Mouse (Mus musculus): ENCODE measurements around the gene Rab8b. TPM values are rescaled to one million over a fixed set of nuclear protein-coding genes. Genes with fewer than 3 reads are reported as not detected.

Rab8b gene
- total RNA-seq, 2 experiments from 2014 or later, result 104 to 121 TPM

Other genes starting within 250 kb of the Rab8b start
- gene Car12, start 206.0 kb downstream of the Rab8b start, total RNA-seq (2015; ENCODE audit: low replicate concordance), result not detected in 2 replicates
- gene Car12, start 206.0 kb downstream of the Rab8b start, total RNA-seq (2017; ENCODE audit: low replicate concordance), result not detected in 2 replicates
- 2.1 and 2.5 TPM in 2 replicates for gene Aph1b, start 124.2 kb downstream of the Rab8b start, total RNA-seq (2015; ENCODE audit: low replicate concordance)
- gene Aph1b, start 124.2 kb downstream of the Rab8b start, total RNA-seq (2017; ENCODE audit: low replicate concordance), result 0.61 and 0.77 TPM in 2 replicates
- gene Gm10647, start 122.6 kb downstream of the Rab8b start, total RNA-seq (2015; ENCODE audit: low replicate concordance), result not detected in 2 replicates
- gene Gm10647, start 122.6 kb downstream of the Rab8b start, total RNA-seq (2017; ENCODE audit: low replicate concordance), result not detected in 2 replicates
- 1.7 and 11.5 TPM in 2 replicates for gene Aph1c, start 85.0 kb downstream of the Rab8b start, total RNA-seq (2015; ENCODE audit: low replicate concordance)
- 3.0 TPM in 1 of 2 replicates, not detected in the other for gene Aph1c, start 85.0 kb downstream of the Rab8b start, total RNA-seq (2017; ENCODE audit: low replicate concordance)
- 98.9 and 165 TPM in 2 replicates for gene Rps27l, start 26.4 kb upstream of the Rab8b start, total RNA-seq (2015; ENCODE audit: low replicate concordance)
- 37.9 and 53.8 TPM in 2 replicates for gene Rps27l, start 26.4 kb upstream of the Rab8b start, total RNA-seq (2017; ENCODE audit: low replicate concordance)
- gene Lactb, start 55.8 kb upstream of the Rab8b start, total RNA-seq (2015; ENCODE audit: low replicate concordance), result 8.8 and 18.7 TPM in 2 replicates
- gene Lactb, start 55.8 kb upstream of the Rab8b start, total RNA-seq (2017; ENCODE audit: low replicate concordance), result 7.7 and 12.5 TPM in 2 replicates
- 53.7 and 60.2 TPM in 2 replicates for gene Tpm1, start 129.7 kb upstream of the Rab8b start, total RNA-seq (2015; ENCODE audit: low replicate concordance)
- gene Tpm1, start 129.7 kb upstream of the Rab8b start, total RNA-seq (2017; ENCODE audit: low replicate concordance), result 68.7 and 75.5 TPM in 2 replicates